Mouse (Mus musculus) embryonic facial prominence, embryonic 14.5 days (tissue): Measurements from ENCODE around the gene Cyp27a1. TPM values are rescaled to one million over a fixed set of nuclear protein-coding genes. Genes with fewer than 3 reads are reported as not detected.

ENCODE experiments used
- ATAC-seq: fragments of 200-750 bp; cut with Nextera tagmentation; 2 replicates; pipeline ENCODE4 v1.8.0; 2017; ENCODE audit warnings: low read depth, moderate number of reproducible peaks, moderate TSS enrichment
- DNase-seq: peaks from one replicate; pipeline ENCODE4 v3.0.0-alpha.2; 2015; ENCODE audit warnings: low spot score
- H3K27ac ChIP-seq: fragments of 300-500 bp; sonication (generic); replicated peaks from 2 replicates; pipeline ENCODE4 v1.5.1; 2014; ENCODE audit warnings: low read depth, mild to moderate bottlenecking, low read length, moderate library complexity
- H3K27me3 ChIP-seq: fragments of 300-500 bp; sonication (generic); replicated peaks from 2 replicates; pipeline ENCODE4 v1.6.1; 2014; ENCODE audit warnings: low read length; ENCODE audit not compliant: control insufficient read depth, insufficient read depth
- H3K36me3 ChIP-seq: fragments of 300-500 bp; sonication (generic); 2 replicates; pipeline ENCODE4 v1.6.1; 2014; ENCODE audit warnings: low read length, mixed read lengths; ENCODE audit not compliant: control insufficient read depth, insufficient read depth
- H3K4me1 ChIP-seq: fragments of 300-500 bp; sonication (generic); 2 replicates; pipeline ENCODE4 v1.6.1; 2014; ENCODE audit warnings: antibody characterized with exemption, low read length; ENCODE audit not compliant: control insufficient read depth, insufficient read depth
- H3K4me2 ChIP-seq: fragments of 300-500 bp; sonication (generic); 2 replicates; pipeline ENCODE4 v1.6.1; 2014; ENCODE audit warnings: low read depth, mild to moderate bottlenecking, low read length, moderate library complexity, mixed read lengths
- H3K4me3 ChIP-seq: fragments of 300-500 bp; sonication (generic); 2 replicates; pipeline ENCODE4 v1.5.1; 2014; ENCODE audit warnings: low read depth, mild to moderate bottlenecking, low read length
- H3K9ac ChIP-seq: fragments of 300-500 bp; sonication (generic); 2 replicates; pipeline ENCODE4 v1.6.1; 2014; ENCODE audit warnings: low read depth, mild to moderate bottlenecking, low read length, moderate library complexity, mixed read lengths
- H3K9me3 ChIP-seq: fragments of 300-500 bp; sonication (generic); 2 replicates; pipeline ENCODE4 v1.6.1; 2016; ENCODE audit warnings: low read length; ENCODE audit not compliant: control insufficient read depth
- WGBS: fragments of 180-500 bp; shearing (Covaris S2); extraction: QIAGEN DNeasy Blood & Tissue Kit; methylation state at CpG from one replicate; pipeline ENCODE4 v1.1.7; 2014; 5-methylcytosine and 5-hydroxymethylcytosine counted together
- polyA plus RNA-seq: library from polyadenylated mRNA; unstranded; fragments of >200 nt; fragmentation: Nextera tagmentation; extraction: Ambion mirVana; gene quantifications from 2 replicates; pipeline ENCODE4 v1.2.1, GENCODE M21; 2014

The Cyp27a1 gene
- polyA plus RNA-seq, 1 experiment from 2014 or later: 9.0 TPM

- no peak overlapping the region for H3K9ac ChIP-seq
- no peak overlapping the region for H3K27ac ChIP-seq
- ATAC-seq (no peak), DNase-seq (no peak)
- H3K4me3 ChIP-seq: no peak overlapping the region
- no peaks in the 10 kb centered on the region for H3K9me3 ChIP-seq
- H3K4me2 ChIP-seq: no peak overlapping the region
- peaks cover 85% of the 10 kb centered on the region for H3K36me3 ChIP-seq
- 93% methylated on average over 4 of the region's 4 CpGs for WGBS
- no peaks in the 10 kb centered on the region for H3K4me1 ChIP-seq
- no peaks in the 10 kb centered on the region for H3K27me3 ChIP-seq
These were observed 17.5 kb upstream of the Cyp27a1 start for GRCm38 (mm10) chr1:74695836-74696235.

GRCm38 (mm10) chr1:74697416-74697815, 16.0 kb upstream of the Cyp27a1 start:
- no peak for ATAC-seq
- 86% methylated on average over 6 of the region's 6 CpGs for WGBS
- no peak overlapping the region for H3K4me2 ChIP-seq
- no peaks in the 10 kb centered on the region for H3K27me3 ChIP-seq
- H3K36me3 ChIP-seq: peaks cover 76% of the 10 kb centered on the region
- H3K9ac ChIP-seq: no peak overlapping the region
- H3K4me3 ChIP-seq: no peak overlapping the region
- no peaks in the 10 kb centered on the region for H3K9me3 ChIP-seq
- no peak for DNase-seq
- H3K27ac ChIP-seq: no peak overlapping the region
- H3K4me1 ChIP-seq: no peaks in the 10 kb centered on the region

GRCm38 (mm10) chr1:74698353-74698752, 15.0 kb upstream of the Cyp27a1 start:
- no peak overlapping the region for H3K27ac ChIP-seq
- H3K4me2 ChIP-seq: no peak overlapping the region
- peaks cover 73% of the 10 kb centered on the region for H3K36me3 ChIP-seq
- H3K9me3 ChIP-seq: no peaks in the 10 kb centered on the region
- H3K4me3 ChIP-seq: no peak overlapping the region
- H3K4me1 ChIP-seq: no peaks in the 10 kb centered on the region
- no peak for ATAC-seq
- H3K27me3 ChIP-seq: no peaks in the 10 kb centered on the region
- no peak for DNase-seq
- no peak overlapping the region for H3K9ac ChIP-seq
- WGBS: 93% methylated on average over 1 of the region's 1 CpGs

GRCm38 (mm10) chr1:74698791-74699190, 14.6 kb upstream of the Cyp27a1 start:
- Histone ChIP-seq H3K4me2 (no peak overlapping the region), H3K36me3 (peaks cover 72% of the 10 kb centered on the region), H3K9me3 (no peaks in the 10 kb centered on the region), H3K27me3 (no peaks in the 10 kb centered on the region), H3K27ac (no peak overlapping the region), H3K4me1 (no peaks in the 10 kb centered on the region), H3K4me3 (no peak overlapping the region), H3K9ac (no peak overlapping the region)
- no peak for DNase-seq
- ATAC-seq: no peak
- 100% methylated on average over 1 of the region's 1 CpGs for WGBS

GRCm38 (mm10) chr1:74702142-74702553, 11.2 kb upstream of the Cyp27a1 start:
- DNase-seq (no peak), ATAC-seq (no peak)
- Histone ChIP-seq H3K9me3 (no peaks in the 10 kb centered on the region), H3K4me3 (no peak overlapping the region), H3K4me1 (no peaks in the 10 kb centered on the region), H3K9ac (no peak overlapping the region), H3K27ac (no peak overlapping the region), H3K4me2 (no peak overlapping the region), H3K27me3 (no peaks in the 10 kb centered on the region), H3K36me3 (peaks cover 40% of the 10 kb centered on the region)
- WGBS: 90% methylated on average over 6 of the region's 6 CpGs

GRCm38 (mm10) chr1:74704156-74704555, 9.2 kb upstream of the Cyp27a1 start:
- Histone ChIP-seq H3K4me2 (no peak overlapping the region), H3K4me1 (no peaks in the 10 kb centered on the region), H3K27me3 (no peaks in the 10 kb centered on the region), H3K9me3 (no peaks in the 10 kb centered on the region), H3K36me3 (peaks cover 20% of the 10 kb centered on the region), H3K9ac (no peak overlapping the region), H3K27ac (no peak overlapping the region), H3K4me3 (no peak overlapping the region)
- DNase-seq (no peak), ATAC-seq (no peak)
- WGBS: 77% methylated on average over 3 of the region's 3 CpGs

GRCm38 (mm10) chr1:74705016-74705415, 8.4 kb upstream of the Cyp27a1 start:
- DNase-seq: no peak
- Histone ChIP-seq H3K4me2 (no peak overlapping the region), H3K36me3 (peaks cover 12% of the 10 kb centered on the region), H3K9me3 (no peaks in the 10 kb centered on the region), H3K9ac (no peak overlapping the region), H3K4me3 (no peak overlapping the region), H3K27me3 (no peaks in the 10 kb centered on the region), H3K4me1 (no peaks in the 10 kb centered on the region), H3K27ac (no peak overlapping the region)
- 80% methylated on average over 5 of the region's 5 CpGs for WGBS
- no peak for ATAC-seq

- Histone ChIP-seq H3K4me3 (no peak overlapping the region), H3K4me2 (no peak overlapping the region), H3K9ac (no peak overlapping the region), H3K36me3 (no peaks in the 10 kb centered on the region), H3K9me3 (no peaks in the 10 kb centered on the region), H3K4me1 (0 out of 2 replicates have a peak, but pooled peaks cover 6% of the 10 kb centered on the region), H3K27ac (no peak overlapping the region), H3K27me3 (no peaks in the 10 kb centered on the region)
- DNase-seq: no peak
- 36% methylated on average over 6 of the region's 6 CpGs for WGBS
- no peak for ATAC-seq
These were observed 3.8 kb upstream of the Cyp27a1 start for GRCm38 (mm10) chr1:74709566-74709965.

GRCm38 (mm10) chr1:74712046-74712445, 1.3 kb upstream of the Cyp27a1 start:
- WGBS: 78% methylated on average over 4 of the region's 4 CpGs
- H3K4me1 ChIP-seq: 0 out of 2 replicates have a peak, but pooled peaks cover 9% of the 10 kb centered on the region
- ATAC-seq (no peak), DNase-seq (no peak)
- no peak overlapping the region for H3K27ac ChIP-seq
- no peaks in the 10 kb centered on the region for H3K36me3 ChIP-seq
- no peaks in the 10 kb centered on the region for H3K9me3 ChIP-seq
- H3K4me3 ChIP-seq: no peak overlapping the region
- H3K9ac ChIP-seq: no peak overlapping the region
- H3K27me3 ChIP-seq: no peaks in the 10 kb centered on the region
- no peak overlapping the region for H3K4me2 ChIP-seq
